Mouse (Mus musculus) erythroblast, embryonic 14.5 days (primary cell): ENCODE results near the gene Phf23.

ENCODE experiments used
- GATA1 ChIP-seq: IDR thresholded peaks from 2 replicates; pipeline ENCODE4 v1.6.1; 2012; ENCODE audit warnings: low read length, inconsistent platforms, mixed read lengths
- TAL1 ChIP-seq: IDR thresholded peaks from 3 replicates; pipeline ENCODE4 v1.6.1; 2012; ENCODE audit warnings: low read length, inconsistent platforms, mixed read lengths

GRCm38 (mm10) chr11:70018131-70018990 lies 22.8 kb downstream of the Phf23 start:
- TF ChIP-seq GATA1 (no peak), TAL1 (no peak)
